In genomic region chr10:44460095-44460810, GRCm38 (mm10) we compare ENCODE assay signal across 8 mouse cellular contexts.
DNase-seq lines count a peak whose midpoint lies in the region; ATAC-seq and TF ChIP-seq lines count a peak whose summit lies in the region.

No protein-coding gene starts in this region.

- 0 out of 2 replicates have a peak, but pooled peaks cover 10% of the 10 kb centered on the region for H3K27me3 ChIP-seq in hindbrain, postnatal 0 days (ENCODE audit: insufficient read depth, low read length)

- TF ChIP-seq CTCF in hindbrain, postnatal 0 days (IDR thresholded peaks at IDR 0.05; ENCODE audit: low read depth): peak; percentile 59

- H3K4me2 ChIP-seq in hindbrain, postnatal 0 days (ENCODE audit: low read depth, low read length): 0 out of 2 replicates have a peak overlapping the region, but pooled peaks have one; percentile 98

- ATAC-seq in cerebellum, adult (ENCODE audit: insufficient number of reproducible peaks, low FRiP score, low TSS enrichment): no peak
- ATAC-seq in hindbrain, postnatal 0 days: no peak

- no peak overlapping the region for H3K27ac ChIP-seq in hindbrain, postnatal 0 days

- peak; percentile 17 to 35 for DNase-seq in cerebellum, adult 18-20 months
- DNase-seq in left cerebral cortex, postnatal 4 days: peak; percentile 74
- no peak for DNase-seq in left cerebral cortex, postnatal 36 days (ENCODE audit: low spot score in 2 of 2)
- DNase-seq in adrenal gland, postnatal 14 days: peak; percentile 86
- peak; percentile 80 for DNase-seq in hindbrain, postnatal 0 days (ENCODE audit: low spot score)
- peak; percentile 77 for DNase-seq in lung, postnatal 10 days
- DNase-seq in thymus, postnatal 14 days: peak; percentile 78

- intact Hi-C loops in left cerebral cortex, postnatal 4 days (cut with DNase I): no loop called here
- intact Hi-C loops in left cerebral cortex, postnatal 36 days (cut with DNase I): no loop called here

- H3K4me3 ChIP-seq in hindbrain, postnatal 0 days (ENCODE audit: low read length): no peak overlapping the region

- WGBS in hindbrain, postnatal 0 days: 15% methylated on average over 6 of the region's 6 CpGs

- no peak overlapping the region for H3K9ac ChIP-seq in hindbrain, postnatal 0 days (replicated peaks; ENCODE audit: low read length)

- no peaks in the 10 kb centered on the region for H3K9me3 ChIP-seq in hindbrain, postnatal 0 days (ENCODE audit: low read length)

- H3K36me3 ChIP-seq in hindbrain, postnatal 0 days (ENCODE audit: insufficient read depth, low read length): no peaks in the 10 kb centered on the region

- H3K4me1 ChIP-seq in hindbrain, postnatal 0 days (ENCODE audit: insufficient read depth, low read length): no peaks in the 10 kb centered on the region

Comparison
In these comparisons a context has a peak if more than half of its experiments do, and no peak if none do; other contexts are left out.
1. DNase-seq: peak in cerebellum, adult 18-20 months (2 of 2), left cerebral cortex, postnatal 4 days (single experiment), adrenal gland, postnatal 14 days (single experiment), hindbrain, postnatal 0 days (single experiment), lung, postnatal 10 days (single experiment) and thymus, postnatal 14 days (single experiment); none in left cerebral cortex, postnatal 36 days (0 of 2).